Mouse (Mus musculus) forebrain, embryonic 15.5 days (tissue): Measurements from ENCODE around the gene Tent2. TPM values are rescaled to one million over a fixed set of nuclear protein-coding genes. Genes with fewer than 3 reads are reported as not detected.

Experiments used
- ATAC-seq: fragments of 200-750 bp; cut with Nextera tagmentation; replicated peaks from 2 replicates; pipeline ENCODE4 v1.8.0; 2017; ENCODE audit warnings: mild to moderate bottlenecking, moderate TSS enrichment, moderate library complexity
- H3K27ac ChIP-seq: fragments of 300-500 bp; sonication (generic); replicated peaks from 2 replicates; pipeline ENCODE4 v1.5.1; 2015; ENCODE audit warnings: mild to moderate bottlenecking, inconsistent platforms
- H3K27me3 ChIP-seq: fragments of 300-500 bp; sonication (generic); 2 replicates; pipeline ENCODE4 v1.6.1; 2015; ENCODE audit warnings: inconsistent platforms
- H3K36me3 ChIP-seq: fragments of 300-500 bp; sonication (generic); 2 replicates; pipeline ENCODE4 v1.6.1; 2015; ENCODE audit warnings: mild to moderate bottlenecking, inconsistent platforms
- H3K4me1 ChIP-seq: fragments of 300-500 bp; sonication (generic); 2 replicates; pipeline ENCODE4 v1.6.1; 2015; ENCODE audit warnings: inconsistent platforms
- H3K4me2 ChIP-seq: fragments of 300-500 bp; sonication (generic); replicated peaks from 2 replicates; pipeline ENCODE4 v1.6.1; 2015; ENCODE audit warnings: mild to moderate bottlenecking, inconsistent platforms
- H3K4me3 ChIP-seq: fragments of 300-500 bp; sonication (generic); 2 replicates; pipeline ENCODE4 v1.5.1; 2015; ENCODE audit warnings: mild to moderate bottlenecking, inconsistent platforms
- H3K9ac ChIP-seq: fragments of 300-500 bp; sonication (generic); replicated peaks from 2 replicates; pipeline ENCODE4 v1.6.1; 2015; ENCODE audit warnings: mild to moderate bottlenecking, inconsistent platforms
- H3K9me3 ChIP-seq: fragments of 300-500 bp; sonication (generic); 2 replicates; pipeline ENCODE4 v1.6.1; 2016; ENCODE audit warnings: inconsistent platforms
- WGBS: fragments of 180-500 bp; shearing (Covaris S2); methylation state at CpG from one replicate; pipeline ENCODE4 v1.1.7; 2015; ENCODE audit warnings: mixed read lengths; 5-methylcytosine and 5-hydroxymethylcytosine counted together
- polyA plus RNA-seq: library from polyadenylated mRNA; unstranded; fragments of >200 nt; fragmentation: Nextera tagmentation; extraction: Ambion mirVana; gene quantifications from 2 replicates; pipeline ENCODE4 v1.2.1, GENCODE M21; 2015

Tent2 gene
- polyA plus RNA-seq = 45.3 and 45.9 TPM in 2 replicates

GRCm38 (mm10) chr13:93191831-93192645, at the start of gene Tent2:
Tent2 (minus strand) TSS chr13:93192385.
- no peaks in the 10 kb centered on the region for H3K9me3 ChIP-seq
- WGBS = under 1% methylated on average over 71 of the region's 72 CpGs
- H3K36me3 ChIP-seq = no peaks in the 10 kb centered on the region
- peak within 1 kb of the TSS; percentile 94 for H3K9ac ChIP-seq
- ATAC-seq = peak; percentile 99
- no peaks in the 10 kb centered on the region for H3K27me3 ChIP-seq
- peak within 1 kb of the TSS; percentile 88 for H3K27ac ChIP-seq
- H3K4me3 ChIP-seq = peak within 1 kb of the TSS; percentile 90
- peak within 1 kb of the TSS; percentile 67 for H3K4me2 ChIP-seq
- peaks cover 22% of the 10 kb centered on the region for H3K4me1 ChIP-seq

- ATAC-seq = 0 out of 2 replicates have a peak, but pooled peaks have one; percentile 11
- H3K4me2 ChIP-seq = no peak overlapping the region
- WGBS = 12% methylated on average over 3 of the region's 3 CpGs
These were observed 49.0 kb upstream of the Tent2 start for GRCm38 (mm10) chr13:93241180-93241579.

GRCm38 (mm10) chr13:93239561-93239960, 47.4 kb upstream of the Tent2 start:
- WGBS = 50% methylated on average over 4 of the region's 7 CpGs
- no peak for ATAC-seq
- Histone ChIP-seq H3K27me3 (no peaks in the 10 kb centered on the region), H3K27ac (no peak overlapping the region), H3K9ac (no peak overlapping the region), H3K9me3 (no peaks in the 10 kb centered on the region), H3K4me1 (no peaks in the 10 kb centered on the region), H3K4me3 (no peak overlapping the region), H3K4me2 (no peak overlapping the region), H3K36me3 (no peaks in the 10 kb centered on the region)

More at GRCm38 (mm10) chr13:93241180-93241579, 49.0 kb upstream of the Tent2 start:
- H3K4me3 ChIP-seq = no peak overlapping the region
- H3K9me3 ChIP-seq = no peaks in the 10 kb centered on the region
- H3K9ac ChIP-seq = no peak overlapping the region
- H3K27ac ChIP-seq = no peak overlapping the region
- no peaks in the 10 kb centered on the region for H3K36me3 ChIP-seq
- H3K4me1 ChIP-seq = no peaks in the 10 kb centered on the region
- H3K27me3 ChIP-seq = no peaks in the 10 kb centered on the region

GRCm38 (mm10) chr13:93239134-93239533, 46.9 kb upstream of the Tent2 start:
- 84% methylated on average over 9 of the region's 9 CpGs for WGBS
- H3K4me2 ChIP-seq = no peak overlapping the region
- H3K4me1 ChIP-seq = no peaks in the 10 kb centered on the region
- no peak overlapping the region for H3K4me3 ChIP-seq
- ATAC-seq = no peak
- H3K9ac ChIP-seq = no peak overlapping the region
- H3K27me3 ChIP-seq = no peaks in the 10 kb centered on the region
- H3K36me3 ChIP-seq = no peaks in the 10 kb centered on the region
- no peak overlapping the region for H3K27ac ChIP-seq
- H3K9me3 ChIP-seq = no peaks in the 10 kb centered on the region

- H3K4me2 ChIP-seq = no peak overlapping the region
- no peak overlapping the region for H3K9ac ChIP-seq
- H3K4me3 ChIP-seq = no peak overlapping the region
- H3K36me3 ChIP-seq = no peaks in the 10 kb centered on the region
- H3K4me1 ChIP-seq = no peaks in the 10 kb centered on the region
- no peaks in the 10 kb centered on the region for H3K9me3 ChIP-seq
- 81% methylated on average over 9 of the region's 9 CpGs for WGBS
- ATAC-seq = no peak
- H3K27me3 ChIP-seq = no peaks in the 10 kb centered on the region
- no peak overlapping the region for H3K27ac ChIP-seq
These were observed 45.7 kb upstream of the Tent2 start for GRCm38 (mm10) chr13:93237677-93238398.

- H3K27me3 ChIP-seq = no peaks in the 10 kb centered on the region
- H3K4me2 ChIP-seq = no peak overlapping the region
These were observed 42.3 kb upstream of the Tent2 start for GRCm38 (mm10) chr13:93234267-93235039.

GRCm38 (mm10) chr13:93232335-93232734, 40.1 kb upstream of the Tent2 start:
- H3K4me3 ChIP-seq = no peak overlapping the region
- H3K4me1 ChIP-seq = no peaks in the 10 kb centered on the region
- H3K9ac ChIP-seq = no peak overlapping the region
- H3K9me3 ChIP-seq = no peaks in the 10 kb centered on the region
- no peak overlapping the region for H3K27ac ChIP-seq
- no peaks in the 10 kb centered on the region for H3K27me3 ChIP-seq
- WGBS = 81% methylated on average over 7 of the region's 7 CpGs
- no peaks in the 10 kb centered on the region for H3K36me3 ChIP-seq
- no peak overlapping the region for H3K4me2 ChIP-seq
- ATAC-seq = no peak

More at GRCm38 (mm10) chr13:93234267-93235039, 42.3 kb upstream of the Tent2 start:
- no peak for ATAC-seq
- Histone ChIP-seq H3K4me1 (no peaks in the 10 kb centered on the region), H3K9me3 (no peaks in the 10 kb centered on the region), H3K4me3 (no peak overlapping the region), H3K27ac (no peak overlapping the region), H3K9ac (no peak overlapping the region), H3K36me3 (no peaks in the 10 kb centered on the region)
- 72% methylated on average over 4 of the region's 4 CpGs for WGBS

- no peaks in the 10 kb centered on the region for H3K27me3 ChIP-seq
- no peak overlapping the region for H3K4me2 ChIP-seq
- H3K9ac ChIP-seq = no peak overlapping the region
- no peak overlapping the region for H3K4me3 ChIP-seq
- no peak for ATAC-seq
- H3K27ac ChIP-seq = no peak overlapping the region
- no peaks in the 10 kb centered on the region for H3K4me1 ChIP-seq
- H3K9me3 ChIP-seq = no peaks in the 10 kb centered on the region
- 79% methylated on average over 4 of the region's 4 CpGs for WGBS
- H3K36me3 ChIP-seq = no peaks in the 10 kb centered on the region
These were observed 38.8 kb upstream of the Tent2 start for GRCm38 (mm10) chr13:93231016-93231415.

GRCm38 (mm10) chr13:93211741-93212140, 19.6 kb upstream of the Tent2 start:
- no peak overlapping the region for H3K9ac ChIP-seq
- H3K4me2 ChIP-seq = no peak overlapping the region
- H3K4me3 ChIP-seq = no peak overlapping the region
- WGBS = 74% methylated on average over 1 of the region's 1 CpGs
- no peak for ATAC-seq
- H3K27me3 ChIP-seq = no peaks in the 10 kb centered on the region
- no peaks in the 10 kb centered on the region for H3K36me3 ChIP-seq
- no peaks in the 10 kb centered on the region for H3K9me3 ChIP-seq
- H3K27ac ChIP-seq = no peak overlapping the region
- H3K4me1 ChIP-seq = no peaks in the 10 kb centered on the region

- Histone ChIP-seq H3K4me3 (peak overlapping the region; percentile 90), H3K27me3 (no peaks in the 10 kb centered on the region), H3K9ac (peak overlapping the region; percentile 63), H3K4me2 (peak overlapping the region; percentile 67), H3K4me1 (peaks cover 22% of the 10 kb centered on the region), H3K27ac (peak overlapping the region; percentile 88), H3K36me3 (no peaks in the 10 kb centered on the region), H3K9me3 (no peaks in the 10 kb centered on the region)
- no peak; the same call in 1 of the 2 replicates for ATAC-seq
- WGBS = 62% methylated on average over 5 of the region's 5 CpGs
These were observed 451 bp upstream of the Tent2 start for GRCm38 (mm10) chr13:93192646-93193026.

GRCm38 (mm10) chr13:93189416-93189815, 2.8 kb downstream of the Tent2 start:
- no peak overlapping the region for H3K4me3 ChIP-seq
- H3K9ac ChIP-seq = no peak overlapping the region
- H3K4me2 ChIP-seq = no peak overlapping the region
- no peak overlapping the region for H3K27ac ChIP-seq
- ATAC-seq = no peak
- no peaks in the 10 kb centered on the region for H3K27me3 ChIP-seq
- H3K9me3 ChIP-seq = no peaks in the 10 kb centered on the region
- no peaks in the 10 kb centered on the region for H3K36me3 ChIP-seq
- peaks cover 22% of the 10 kb centered on the region for H3K4me1 ChIP-seq
- WGBS = 92% methylated on average over 2 of the region's 2 CpGs

- no peak for ATAC-seq
- no peaks in the 10 kb centered on the region for H3K27me3 ChIP-seq
- H3K4me1 ChIP-seq = peaks cover 22% of the 10 kb centered on the region
- H3K4me3 ChIP-seq = no peak overlapping the region
- H3K36me3 ChIP-seq = peaks cover 3% of the 10 kb centered on the region; the same call in 1 of the 2 replicates
- H3K9me3 ChIP-seq = no peaks in the 10 kb centered on the region
- H3K9ac ChIP-seq = no peak overlapping the region
- no peak overlapping the region for H3K4me2 ChIP-seq
- H3K27ac ChIP-seq = no peak overlapping the region
- WGBS = 92% methylated on average over 3 of the region's 3 CpGs
These were observed 3.4 kb downstream of the Tent2 start for GRCm38 (mm10) chr13:93188738-93189137.
